Mouse (Mus musculus) intestine, embryonic 16.5 days (tissue): ENCODE measurements around the gene Iffo1. TPM values are rescaled to one million over a fixed set of nuclear protein-coding genes. Genes with fewer than 3 reads are reported as not detected.

Experiments
- ATAC-seq: fragments of 200-750 bp; cut with Nextera tagmentation; 2 replicates; pipeline ENCODE4 v1.8.0; 2017; ENCODE audit warnings: moderate TSS enrichment, moderate library complexity
- H3K27ac ChIP-seq: fragments of 300-500 bp; sonication (generic); 2 replicates; pipeline ENCODE4 v1.5.1; 2014; ENCODE audit warnings: mild to moderate bottlenecking, low read length
- H3K27me3 ChIP-seq: fragments of 300-500 bp; sonication (generic); replicated peaks from 2 replicates; pipeline ENCODE4 v1.6.1; 2014; ENCODE audit warnings: low read length, control low read depth, mixed read lengths; ENCODE audit not compliant: control insufficient read depth, insufficient read depth
- H3K36me3 ChIP-seq: fragments of 300-500 bp; sonication (generic); 2 replicates; pipeline ENCODE4 v1.6.1; 2014; ENCODE audit warnings: low read length, control low read depth; ENCODE audit not compliant: control insufficient read depth, insufficient read depth
- H3K4me1 ChIP-seq: fragments of 300-500 bp; sonication (generic); 2 replicates; pipeline ENCODE4 v1.6.1; 2014; ENCODE audit warnings: low read length, control low read depth, mixed read lengths; ENCODE audit not compliant: control insufficient read depth, insufficient read depth
- H3K4me2 ChIP-seq: fragments of 300-500 bp; sonication (generic); 2 replicates; pipeline ENCODE4 v1.6.1; 2014; ENCODE audit warnings: low read depth, low read length, control low read depth
- H3K4me3 ChIP-seq: fragments of 300-500 bp; sonication (generic); 2 replicates; pipeline ENCODE4 v1.5.1; 2014; ENCODE audit warnings: mild to moderate bottlenecking, low read length
- H3K9ac ChIP-seq: fragments of 300-500 bp; sonication (generic); 2 replicates; pipeline ENCODE4 v1.6.1; 2014; ENCODE audit warnings: low read depth, low read length
- H3K9me3 ChIP-seq: fragments of 300-500 bp; sonication (generic); 2 replicates; pipeline ENCODE4 v1.6.1; 2016; ENCODE audit warnings: low read length, control low read depth; ENCODE audit not compliant: control insufficient read depth
- WGBS: fragments of 180-500 bp; shearing (Covaris S2); extraction: QIAGEN DNeasy Blood & Tissue Kit; methylation state at CpG from one replicate; pipeline ENCODE4 v1.1.7; 2014; 5-methylcytosine and 5-hydroxymethylcytosine counted together
- polyA plus RNA-seq: library from polyadenylated mRNA; unstranded; fragments of >200 nt; fragmentation: Nextera tagmentation; extraction: Ambion mirVana; gene quantifications from 2 replicates; pipeline ENCODE4 v1.2.1, GENCODE M21; 2015

Iffo1 gene
- polyA plus RNA-seq, 1 experiment from 2014 or later = 4.5 TPM

- no peak overlapping the region for H3K4me3 ChIP-seq
- no peaks in the 10 kb centered on the region for H3K4me1 ChIP-seq
- H3K27ac ChIP-seq = no peak overlapping the region
- no peaks in the 10 kb centered on the region for H3K9me3 ChIP-seq
- H3K9ac ChIP-seq = no peak overlapping the region
- 95% methylated on average over 7 of the region's 7 CpGs for WGBS
- ATAC-seq = no peak
- peaks cover 46% of the 10 kb centered on the region for H3K36me3 ChIP-seq
- no peaks in the 10 kb centered on the region for H3K27me3 ChIP-seq
- H3K4me2 ChIP-seq = no peak overlapping the region
Measured at GRCm38 (mm10) chr6:125173256-125173655, 28.2 kb downstream of the Iffo1 start.

DNA sequence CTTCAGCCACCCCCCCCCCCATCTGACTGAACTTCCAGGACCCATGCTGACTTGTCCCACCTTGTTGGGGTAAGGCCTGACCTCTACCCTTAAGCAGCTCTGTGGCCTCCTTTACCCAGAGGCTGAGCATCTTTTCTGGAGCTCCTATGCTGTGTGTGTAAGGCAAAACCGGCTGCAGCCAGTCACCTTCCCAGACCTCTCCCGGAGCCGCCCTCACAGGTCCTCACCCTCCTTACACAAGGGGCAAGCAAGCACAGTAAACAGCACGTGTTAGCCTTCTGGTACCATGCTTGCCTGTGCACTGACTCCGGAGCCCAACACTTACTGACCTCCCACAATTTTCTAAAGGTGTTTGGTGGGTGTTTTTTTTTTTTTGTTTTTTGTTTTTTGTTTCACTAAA, 30.4 kb downstream of the Iffo1 start:
- 96% methylated on average over 5 of the region's 5 CpGs for WGBS
- Histone ChIP-seq H3K4me1 (no peaks in the 10 kb centered on the region), H3K36me3 (peaks cover 46% of the 10 kb centered on the region), H3K4me2 (no peak overlapping the region), H3K9ac (no peak overlapping the region), H3K9me3 (no peaks in the 10 kb centered on the region), H3K4me3 (no peak overlapping the region), H3K27ac (no peak overlapping the region), H3K27me3 (no peaks in the 10 kb centered on the region)
- no peak for ATAC-seq

DNA sequence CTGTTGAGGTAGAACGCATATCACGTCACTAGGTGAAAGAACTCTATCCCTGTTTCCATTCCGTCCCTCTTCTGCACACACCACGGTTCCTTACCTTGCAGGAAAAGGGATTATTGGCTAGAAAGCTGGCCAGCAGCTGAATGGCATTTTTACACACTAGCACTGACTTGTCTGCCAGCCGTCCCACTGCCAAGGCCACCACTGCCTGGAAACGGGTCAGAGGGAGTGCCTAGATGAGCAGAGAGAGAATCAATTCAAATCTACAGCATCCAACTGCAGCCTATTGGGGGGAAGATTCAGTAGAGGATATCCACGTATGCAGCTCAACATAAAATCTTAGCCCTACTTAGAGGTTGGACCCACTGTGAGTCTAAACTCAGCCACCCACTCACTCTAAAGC, 34.6 kb downstream of the Iffo1 start:
- no peak for ATAC-seq
- H3K9ac ChIP-seq = no peak overlapping the region
- no peak overlapping the region for H3K4me3 ChIP-seq
- whole genome bisulfite sequencing = 89% methylated on average over 7 of the region's 7 CpGs
- no peaks in the 10 kb centered on the region for H3K4me1 ChIP-seq
- H3K36me3 ChIP-seq = peaks cover 34% of the 10 kb centered on the region
- H3K27ac ChIP-seq = no peak overlapping the region
- H3K27me3 ChIP-seq = no peaks in the 10 kb centered on the region
- no peak overlapping the region for H3K4me2 ChIP-seq
- no peaks in the 10 kb centered on the region for H3K9me3 ChIP-seq

GRCm38 (mm10) chr6:125182133-125182532, 37.1 kb downstream of the Iffo1 start:
- 83% methylated on average over 5 of the region's 5 CpGs for WGBS
- H3K4me1 ChIP-seq = no peaks in the 10 kb centered on the region
- no peaks in the 10 kb centered on the region for H3K9me3 ChIP-seq
- no peak overlapping the region for H3K27ac ChIP-seq
- no peak overlapping the region for H3K4me2 ChIP-seq
- H3K27me3 ChIP-seq = no peaks in the 10 kb centered on the region
- H3K36me3 ChIP-seq = peaks cover 36% of the 10 kb centered on the region
- no peak for ATAC-seq
- no peak overlapping the region for H3K9ac ChIP-seq
- H3K4me3 ChIP-seq = no peak overlapping the region

DNA sequence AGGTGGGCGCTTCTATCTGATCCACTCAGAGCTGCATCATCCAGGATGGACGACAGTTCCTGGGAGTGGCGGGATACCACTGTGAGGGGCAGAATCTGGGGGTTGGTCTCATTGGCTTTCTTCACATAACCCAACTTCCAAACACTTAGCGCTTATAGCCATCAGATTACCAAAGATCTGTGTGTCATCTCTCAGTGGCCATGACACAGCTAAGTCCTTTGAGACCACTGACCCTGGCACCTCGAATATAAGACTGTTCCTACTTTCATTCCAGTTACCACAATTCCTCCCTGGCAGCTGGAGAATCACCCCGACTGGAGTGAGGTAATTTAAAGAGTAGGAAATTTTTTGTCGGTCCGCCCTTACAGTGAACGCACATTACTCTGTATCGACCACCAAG, 41.2 kb downstream of the Iffo1 start:
- Histone ChIP-seq H3K4me1 (peaks cover 2% of the 10 kb centered on the region; the same call in 1 of the 2 replicates), H3K27me3 (no peaks in the 10 kb centered on the region), H3K4me3 (no peak overlapping the region), H3K9ac (no peak overlapping the region), H3K9me3 (no peaks in the 10 kb centered on the region), H3K27ac (no peak overlapping the region), H3K4me2 (no peak overlapping the region), H3K36me3 (peaks cover 18% of the 10 kb centered on the region)
- 93% methylated on average over 10 of the region's 10 CpGs for WGBS
- ATAC-seq = no peak

DNA sequence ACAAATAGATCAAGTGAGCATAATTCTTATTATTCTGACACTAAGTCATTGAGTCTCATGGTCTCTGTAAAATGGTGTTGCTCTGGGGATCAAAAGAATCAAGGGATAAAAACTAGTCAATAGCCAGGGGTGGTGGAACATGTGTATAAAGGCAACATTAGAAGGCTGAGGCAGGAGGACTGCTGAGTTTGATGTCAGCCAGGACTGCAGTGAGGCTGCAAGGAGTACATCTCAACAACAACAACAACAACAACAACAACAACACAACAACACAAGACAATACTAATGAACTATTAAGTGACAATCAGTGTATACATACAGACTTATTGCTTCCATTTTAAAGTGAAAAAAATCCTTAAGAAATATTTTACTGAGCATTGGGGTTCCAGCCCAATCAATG, 45.8 kb downstream of the Iffo1 start:
- H3K27me3 ChIP-seq = no peaks in the 10 kb centered on the region
- peak overlapping the region; percentile 61 for H3K4me2 ChIP-seq
- H3K36me3 ChIP-seq = no peaks in the 10 kb centered on the region
- peaks cover 6% of the 10 kb centered on the region; the same call in 1 of the 2 replicates for H3K4me1 ChIP-seq
- H3K9ac ChIP-seq = peak overlapping the region; percentile 78
- H3K27ac ChIP-seq = peak overlapping the region; percentile 86
- peak overlapping the region; percentile 70 for H3K4me3 ChIP-seq
- no peak for ATAC-seq
- H3K9me3 ChIP-seq = no peaks in the 10 kb centered on the region

DNA sequence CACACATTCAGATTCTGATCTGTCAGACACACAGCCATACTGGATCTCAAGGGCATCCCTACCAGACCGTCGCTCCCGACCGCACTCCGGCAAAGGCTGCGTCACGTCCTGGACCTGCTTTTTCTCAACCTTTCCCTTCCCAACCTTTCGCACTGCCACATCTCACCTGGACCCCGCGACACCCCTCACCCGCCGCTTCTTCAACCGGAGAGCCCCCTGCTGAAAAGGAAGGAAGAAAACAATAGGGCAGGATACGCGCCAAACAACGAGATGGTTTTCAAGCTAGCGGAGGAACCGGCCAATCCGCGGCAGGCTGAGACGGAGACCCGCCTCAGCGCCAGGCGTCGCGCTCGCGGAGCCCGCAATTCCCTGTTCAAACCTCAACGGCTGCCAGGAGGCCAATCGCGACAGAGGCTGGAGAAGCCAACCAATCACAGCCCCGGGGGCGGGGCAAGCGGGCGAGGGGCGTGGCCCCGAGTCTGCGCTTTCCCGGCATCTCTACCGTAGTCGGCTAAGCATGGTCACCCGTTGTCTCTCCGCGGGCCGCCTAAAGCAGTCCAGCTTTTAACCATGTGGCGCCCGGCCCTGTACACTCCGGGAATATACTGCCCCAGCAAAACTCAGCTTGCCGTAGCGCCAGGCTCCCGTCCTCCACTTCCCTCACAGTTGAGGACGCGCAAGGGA, 46.4 kb downstream of the Iffo1 start, which contains the start of the genes Ncapd2 and Mrpl51:
Gene Ncapd2 (minus strand): TSS at position 370 of the 684 bp plus-strand sequence.
Gene Mrpl51 (plus strand): TSS at position 470 of the 684 bp plus-strand sequence.
- Histone ChIP-seq H3K9ac (peak within 1 kb of the TSS; percentile 90), H3K9me3 (no peaks in the 10 kb centered on the region), H3K36me3 (no peaks in the 10 kb centered on the region), H3K27me3 (no peaks in the 10 kb centered on the region), H3K27ac (peak within 1 kb of the TSS; percentile 99), H3K4me2 (peak within 1 kb of the TSS; percentile 81), H3K4me1 (peaks cover 6% of the 10 kb centered on the region; the same call in 1 of the 2 replicates), H3K4me3 (peak within 1 kb of the TSS; percentile 70)
- WGBS = under 1% methylated on average over 53 of the region's 54 CpGs
- ATAC-seq = peak; percentile 96

GRCm38 (mm10) chr6:125192016-125192714, 47.1 kb downstream of the Iffo1 start:
- no peaks in the 10 kb centered on the region for H3K36me3 ChIP-seq
- peak; percentile 96 for ATAC-seq
- under 1% methylated on average over 34 of the region's 34 CpGs for WGBS
- peak overlapping the region; percentile 81 for H3K4me2 ChIP-seq
- H3K4me3 ChIP-seq = peak overlapping the region; percentile 70
- no peaks in the 10 kb centered on the region for H3K27me3 ChIP-seq
- H3K4me1 ChIP-seq = peaks cover 6% of the 10 kb centered on the region; the same call in 1 of the 2 replicates
- peak overlapping the region; percentile 90 for H3K9ac ChIP-seq
- no peaks in the 10 kb centered on the region for H3K9me3 ChIP-seq
- H3K27ac ChIP-seq = peak overlapping the region; percentile 99

GRCm38 (mm10) chr6:125192841-125193240, 47.8 kb downstream of the Iffo1 start:
- Histone ChIP-seq H3K4me2 (peak overlapping the region; percentile 81), H3K4me3 (peak overlapping the region; percentile 70), H3K4me1 (peaks cover 6% of the 10 kb centered on the region; the same call in 1 of the 2 replicates), H3K9ac (peak overlapping the region; percentile 90), H3K27ac (peak overlapping the region; percentile 99), H3K36me3 (no peaks in the 10 kb centered on the region), H3K9me3 (no peaks in the 10 kb centered on the region), H3K27me3 (no peaks in the 10 kb centered on the region)
- WGBS = 38% methylated on average over 5 of the region's 5 CpGs
- no peak for ATAC-seq
